In the genomic region with DNA sequence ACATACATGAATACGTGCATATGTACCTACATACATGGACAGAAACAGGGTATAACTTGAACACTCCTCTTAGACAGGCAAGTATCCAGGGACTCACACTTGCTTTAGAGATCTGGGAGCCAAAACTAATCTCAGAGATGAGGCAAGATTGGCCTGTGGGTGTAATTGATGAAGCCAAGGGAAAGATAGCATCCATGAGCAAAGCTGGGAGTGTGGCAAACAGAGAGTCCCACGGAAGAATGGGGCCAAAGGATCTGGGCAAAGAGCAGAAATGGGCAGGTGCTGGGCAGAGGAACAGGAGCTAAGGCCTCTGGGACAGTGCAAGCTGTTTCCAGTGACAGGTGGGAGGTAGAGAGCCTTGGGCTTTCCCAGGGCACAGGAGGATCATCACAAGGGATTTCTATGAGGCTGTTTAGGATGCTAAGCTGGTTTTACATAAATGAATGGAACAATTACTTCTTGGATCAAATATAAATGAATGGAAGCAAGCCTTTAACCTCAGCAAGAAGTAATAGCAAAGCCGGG, we compare ENCODE assay signal across 19 mouse cellular contexts.
"Had no signal": no experiment of that assay in that cellular context is flagged by ENCODE, and none has a peak within 500 bp of the region (broad histone marks: within the 10 kb centered on the region; RNA-seq: fewer than 3 reads in every experiment).

No protein-coding gene starts in this region.

- ATAC-seq: lung, postnatal 0 days had no signal

- H3K9ac ChIP-seq: lung, embryonic 15.5 days; midbrain, embryonic 12.5 days; neural tube, embryonic 13.5 days; neural tube, embryonic 15.5 days had no signal

- H3K36me3 ChIP-seq: lung, embryonic 15.5 days; midbrain, embryonic 12.5 days; neural tube, embryonic 13.5 days; neural tube, embryonic 15.5 days had no signal

- H3K4me1 ChIP-seq: lung, embryonic 15.5 days; midbrain, embryonic 12.5 days had no signal

- DNase-seq: lung, adult 2 months; lung, postnatal 14 days; lung, postnatal 36 days; midbrain, embryonic 14.5 days; retina, postnatal 1 day; right cerebral cortex, adult 18-20 months; right cerebral cortex, postnatal 25 days; right cerebral cortex, postnatal 4 days; spleen, adult 18-20 months; thymus, adult 18-20 months; thymus, postnatal 14 days; thymus, postnatal 36 days had no signal

- H3K9me3 ChIP-seq: lung, embryonic 15.5 days; megakaryocyte, embryonic 14.5 days; midbrain, embryonic 12.5 days; neural tube, embryonic 13.5 days; neural tube, embryonic 15.5 days had no signal

- H3K4me2 ChIP-seq: lung, embryonic 15.5 days; midbrain, embryonic 12.5 days; neural tube, embryonic 13.5 days; neural tube, embryonic 15.5 days had no signal

- H3K4me3 ChIP-seq: lung, embryonic 15.5 days; megakaryocyte, embryonic 14.5 days; midbrain, embryonic 12.5 days; neural tube, embryonic 13.5 days; neural tube, embryonic 15.5 days had no signal

- H3K27ac ChIP-seq: lung, embryonic 15.5 days; macrophage; midbrain, embryonic 12.5 days; neural tube, embryonic 13.5 days; neural tube, embryonic 15.5 days had no signal

- H3K27me3 ChIP-seq: lung, embryonic 15.5 days; midbrain, embryonic 12.5 days; neural tube, embryonic 13.5 days; neural tube, embryonic 15.5 days had no signal
